Mouse (Mus musculus) thymus, postnatal 4 days (tissue): ENCODE measurements around the gene Krt27.

Experiments used
- DNase-seq: peaks from one replicate; pipeline ENCODE4 v3.0.0; 2021

The Krt27 gene

GRCm38 (mm10) chr11:99351004-99351403 lies at the start of gene Krt27:
Gene Krt27, minus strand, starts transcription at chr11:99351104.
- no peak for DNase-seq

- no peak for DNase-seq
Observed at GRCm38 (mm10) chr11:99399956-99400549, 49.1 kb upstream of the Krt27 start.

GRCm38 (mm10) chr11:99398832-99399231 lies 47.9 kb upstream of the Krt27 start:
- no peak for DNase-seq

- no peak for DNase-seq
Observed at GRCm38 (mm10) chr11:99398084-99398483, 47.2 kb upstream of the Krt27 start.

- no peak for DNase-seq
Observed at GRCm38 (mm10) chr11:99396661-99397060, 45.8 kb upstream of the Krt27 start.

GRCm38 (mm10) chr11:99396034-99396433 lies 45.1 kb upstream of the Krt27 start:
- DNase-seq = no peak

- no peak for DNase-seq
Observed at GRCm38 (mm10) chr11:99392492-99392891, 41.6 kb upstream of the Krt27 start.

- DNase-seq = no peak
Observed at GRCm38 (mm10) chr11:99391375-99391774, 40.5 kb upstream of the Krt27 start.

GRCm38 (mm10) chr11:99390866-99391265 lies 40.0 kb upstream of the Krt27 start:
- no peak for DNase-seq

- DNase-seq = no peak
Observed at GRCm38 (mm10) chr11:99389264-99389663, 38.4 kb upstream of the Krt27 start, which contains the start of gene Krt10. Gene Krt10, minus strand, starts transcription at chr11:99389364.

- no peak for DNase-seq
Observed at GRCm38 (mm10) chr11:99388661-99389060, 37.8 kb upstream of the Krt27 start.

GRCm38 (mm10) chr11:99385813-99386721 lies 35.2 kb upstream of the Krt27 start:
- peak; percentile 82 for DNase-seq

GRCm38 (mm10) chr11:99379568-99379967 lies 28.7 kb upstream of the Krt27 start:
- peak; percentile 83 for DNase-seq

- no peak for DNase-seq
Observed at GRCm38 (mm10) chr11:99374803-99375202, 23.9 kb upstream of the Krt27 start, which contains the start of gene Krt28. Gene Krt28, minus strand, starts transcription at chr11:99374903.

GRCm38 (mm10) chr11:99369853-99370451 lies 19.0 kb upstream of the Krt27 start:
- DNase-seq = peak; percentile 23

- peak; percentile 41 for DNase-seq
Observed at GRCm38 (mm10) chr11:99369229-99369628, 18.3 kb upstream of the Krt27 start.

- DNase-seq = peak; percentile 64
Observed at GRCm38 (mm10) chr11:99366791-99367190, 15.9 kb upstream of the Krt27 start.

- peak; percentile 24 for DNase-seq
Observed at GRCm38 (mm10) chr11:99364412-99364811, 13.5 kb upstream of the Krt27 start.

- DNase-seq = no peak
Observed at GRCm38 (mm10) chr11:99361423-99361822, 10.5 kb upstream of the Krt27 start.

- DNase-seq = no peak
Observed at GRCm38 (mm10) chr11:99339299-99339847, 11.5 kb downstream of the Krt27 start.

GRCm38 (mm10) chr11:99337866-99338265 lies 13.0 kb downstream of the Krt27 start, which contains the start of gene Krt26:
Gene Krt26, minus strand, starts transcription at chr11:99337966.
- DNase-seq = no peak

- DNase-seq = no peak
Observed at GRCm38 (mm10) chr11:99333426-99333825, 17.5 kb downstream of the Krt27 start.

- DNase-seq = no peak
Observed at GRCm38 (mm10) chr11:99329655-99330054, 21.2 kb downstream of the Krt27 start.
